Mouse (Mus musculus): ENCODE results near the gene Ctcfl. TPM values are rescaled to one million over a fixed set of nuclear protein-coding genes. Genes with fewer than 3 reads are reported as not detected.

The Ctcfl gene
- total RNA-seq, 2 experiments from 2014 or later, result not detected

DNA sequence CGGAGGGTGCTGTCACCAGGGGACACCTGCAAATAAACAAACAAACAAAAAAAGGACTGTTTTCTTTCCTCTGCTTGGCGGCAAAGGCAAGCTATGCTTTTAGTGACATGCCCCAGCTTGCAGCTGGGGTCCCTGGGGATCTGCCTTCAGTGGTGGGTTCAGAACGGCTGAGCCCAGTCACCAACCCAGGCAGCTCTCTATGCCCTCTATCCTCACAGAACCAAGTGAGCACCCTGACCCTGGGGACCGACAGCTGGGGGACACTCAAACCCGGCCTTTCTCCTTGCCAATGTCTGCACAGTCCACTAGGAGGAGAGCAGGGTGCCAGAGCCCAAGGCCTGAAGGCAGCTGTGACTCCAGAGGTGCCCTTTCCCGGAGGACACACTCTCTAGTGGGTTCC, 69.5 kb downstream of the Ctcfl start:
- DNase-seq (ENCODE audit: low spot score in 2 of 2), result no peak

DNA sequence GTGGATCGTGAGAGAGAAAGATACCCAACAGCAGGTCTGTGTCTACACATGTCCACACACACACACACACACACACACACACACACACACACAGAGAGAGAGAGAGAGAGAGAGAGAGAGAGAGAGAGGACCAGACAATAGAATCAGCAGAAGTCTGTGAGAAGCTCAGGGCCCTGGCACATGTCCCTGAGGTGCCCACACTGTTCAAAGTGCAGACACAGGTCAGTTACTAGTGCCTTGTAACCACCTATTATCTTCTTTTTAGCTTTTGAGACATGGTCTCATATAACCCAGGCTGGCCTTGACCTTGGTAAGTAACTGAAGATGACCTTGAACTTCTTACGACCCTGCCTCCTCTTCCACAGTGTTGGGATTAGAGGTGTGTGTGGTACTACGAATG, 70.1 kb downstream of the Ctcfl start:
- DNase-seq (ENCODE audit: low spot score in 2 of 2), result no peak

DNA sequence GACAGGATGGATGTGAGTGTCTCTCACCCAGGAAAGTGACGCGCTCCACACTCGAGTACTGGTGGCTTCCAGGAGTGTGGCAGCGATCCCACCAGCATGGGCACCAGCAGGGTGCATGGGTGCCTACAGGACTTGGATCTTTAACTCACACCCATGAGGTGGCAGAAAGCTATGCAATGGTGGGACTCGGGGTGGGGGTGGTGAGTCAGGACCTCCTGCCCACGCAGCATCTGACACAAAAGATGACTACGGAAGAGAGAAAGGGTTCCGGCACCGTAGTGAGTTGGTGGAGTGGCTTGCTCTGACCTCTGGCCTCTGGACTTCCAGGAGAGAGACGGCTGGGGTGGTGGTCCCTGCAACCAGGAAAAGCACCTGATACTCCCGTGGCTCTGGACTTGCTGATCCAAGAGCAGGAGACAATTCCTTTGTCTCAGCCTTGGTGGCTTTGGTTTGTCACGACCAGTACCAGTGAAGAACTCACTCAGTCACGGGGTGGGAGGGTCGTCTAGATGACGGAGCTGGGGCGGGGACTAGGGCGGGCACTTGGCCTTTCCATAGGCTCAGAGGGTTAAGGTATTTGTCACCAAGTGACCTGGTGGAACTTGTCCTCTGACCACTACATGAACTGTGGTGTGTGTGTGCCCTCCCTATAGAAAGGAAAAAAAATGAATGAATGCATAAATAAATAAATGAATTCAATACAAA, 71.1 kb downstream of the Ctcfl start:
- no peak for DNase-seq (ENCODE audit: low spot score in 2 of 2)

DNA sequence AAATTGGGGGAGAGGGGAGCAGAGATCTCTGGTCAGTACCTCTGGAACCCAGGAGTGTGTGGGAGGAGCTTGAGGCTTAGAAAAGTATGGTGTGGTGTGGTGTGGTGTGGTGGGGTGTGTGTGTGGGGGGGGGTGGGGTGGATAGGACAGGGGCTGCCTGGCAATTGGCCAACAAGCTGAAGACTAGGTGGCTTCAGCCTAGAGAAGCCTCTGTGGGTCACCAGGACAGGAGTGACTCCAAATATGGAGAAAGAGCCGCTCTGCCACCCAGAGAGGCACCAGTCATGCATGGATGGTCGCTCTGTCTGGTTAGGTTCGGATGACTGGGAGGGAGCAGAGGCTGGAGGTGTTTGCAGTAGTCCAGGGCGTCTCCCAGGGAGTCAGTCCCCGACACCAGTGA, 71.9 kb downstream of the Ctcfl start:
- no peak for DNase-seq (ENCODE audit: low spot score in 2 of 2)

DNA sequence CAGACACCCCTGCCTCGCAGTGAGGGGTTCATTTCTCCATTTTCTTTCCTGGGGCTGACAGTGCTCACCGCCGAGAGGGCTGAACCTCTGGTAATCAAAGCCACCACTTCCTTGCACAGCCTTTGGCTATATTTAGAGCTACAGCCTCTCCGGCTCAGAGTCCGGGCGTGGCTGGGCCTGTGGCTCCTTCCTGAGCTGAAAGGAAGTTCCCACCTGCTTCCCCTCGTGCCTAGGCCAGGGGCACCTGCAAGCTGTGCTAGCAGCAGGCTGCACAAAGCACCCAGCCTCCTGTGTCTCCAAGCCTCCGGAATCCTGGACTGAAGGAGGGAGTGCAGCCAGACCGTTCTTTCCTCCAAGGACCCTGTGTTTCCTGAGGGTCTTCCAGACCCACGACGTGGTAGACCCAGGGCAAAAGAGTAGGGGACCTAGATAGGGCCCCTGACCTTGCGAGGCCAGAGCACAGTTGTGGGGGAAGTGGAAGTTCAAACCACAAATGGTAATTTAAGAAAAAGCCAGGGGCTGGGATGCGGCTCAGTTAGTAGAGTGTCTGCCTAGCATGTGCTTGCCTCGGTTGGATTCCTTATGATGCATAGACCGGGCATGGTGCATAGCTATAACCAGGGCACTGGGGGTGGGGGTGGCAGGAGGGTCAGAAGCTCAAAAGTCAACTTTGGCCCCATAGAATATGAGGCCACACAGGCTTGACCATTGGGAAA, 72.6 kb downstream of the Ctcfl start:
- DNase-seq (ENCODE audit: low spot score in 2 of 2), result no peak

DNA sequence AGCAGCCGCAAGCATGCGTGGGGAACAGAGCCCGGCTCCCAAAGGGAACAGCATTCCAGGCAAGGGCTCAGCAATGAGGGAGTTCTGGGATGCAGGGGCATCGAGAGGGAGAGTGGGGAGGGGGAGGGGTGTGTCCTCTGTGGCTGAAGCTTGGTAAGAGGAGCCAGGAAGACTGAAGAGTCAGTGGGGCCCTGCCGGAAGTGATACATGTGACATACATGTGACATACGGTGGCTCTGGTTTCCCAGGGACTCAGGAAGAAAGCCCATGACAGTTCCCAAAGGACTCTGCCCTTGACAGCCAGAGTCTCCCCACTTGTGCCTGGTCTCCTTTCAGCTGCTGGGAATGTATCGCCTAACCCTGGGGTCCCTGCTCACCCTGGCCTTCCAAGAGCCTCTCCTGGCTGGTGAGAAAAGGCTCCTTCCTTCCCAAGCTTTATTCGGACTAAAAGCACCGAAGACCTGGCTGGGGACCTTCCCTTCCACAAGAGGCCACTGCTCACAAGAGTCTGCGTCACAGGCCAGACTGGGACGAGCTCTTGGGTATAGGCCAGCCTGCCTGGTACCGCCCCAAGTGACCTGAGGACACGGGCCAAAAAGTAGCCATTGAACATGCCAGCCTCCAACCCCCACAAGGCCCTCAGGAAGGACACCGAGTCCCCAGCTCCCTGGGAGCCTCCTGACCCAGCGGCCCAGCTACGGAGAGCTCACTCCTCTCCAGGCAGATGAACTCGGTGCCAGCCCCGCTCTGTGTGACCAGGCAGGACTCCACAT, 74.9 kb downstream of the Ctcfl start:
- DNase-seq (ENCODE audit: low spot score in 2 of 2), result peak; percentile 61 to 64

Other genes with a start within 250 kb of the Ctcfl start
- gene Bmp7, start 179.2 kb downstream of the Ctcfl start, total RNA-seq (2021), result 10 to 100 TPM; 33.4 to 55.2 TPM
- gene Spo11, start 141.8 kb downstream of the Ctcfl start, total RNA-seq (2021), result not detected
- 10 to 100 TPM; 54.5 to 67.4 TPM for gene Rae1, start 119.4 kb downstream of the Ctcfl start, total RNA-seq (2021)
- gene Rbm38, start 99.0 kb downstream of the Ctcfl start, total RNA-seq (2021), result 10 to 100 TPM; 14.8 to 21.2 TPM
- gene Pck1, start 33.5 kb upstream of the Ctcfl start, total RNA-seq (2021), result 1,000 to 10,000 TPM in 1 of 2 experiments, 100 to 1,000 TPM in 1; 776 to 1,425 TPM
- gene Zbp1, start 99.4 kb upstream of the Ctcfl start, total RNA-seq (2021), result 1 to 10 TPM; 2.7 to 3.5 TPM
- 10 to 100 TPM; 39.1 to 86.4 TPM for gene Pmepa1, start 157.0 kb upstream of the Ctcfl start, total RNA-seq (2021)

All from adrenal gland, adult 18-20 months (tissue).